Mouse (Mus musculus): ENCODE results near the gene Nkx6-2.

Nkx6-2 gene

GRCm38 (mm10) chr7:139566533-139566932, 16.1 kb downstream of the Nkx6-2 start:
- no peak for DNase-seq

GRCm38 (mm10) chr7:139565998-139566397, 16.6 kb downstream of the Nkx6-2 start:
- DNase-seq: no peak

- DNase-seq: no peak
Observed at GRCm38 (mm10) chr7:139564161-139564560, 18.4 kb downstream of the Nkx6-2 start.

- no peak for DNase-seq
Observed at GRCm38 (mm10) chr7:139563425-139563824, 19.2 kb downstream of the Nkx6-2 start.

GRCm38 (mm10) chr7:139559659-139560058, 22.9 kb downstream of the Nkx6-2 start:
- no peak for DNase-seq

- DNase-seq: no peak
Observed at GRCm38 (mm10) chr7:139556746-139557526, 25.7 kb downstream of the Nkx6-2 start.

GRCm38 (mm10) chr7:139556331-139556730, 26.3 kb downstream of the Nkx6-2 start:
- no peak for DNase-seq

- no peak for DNase-seq
Observed at GRCm38 (mm10) chr7:139551519-139551918, 31.1 kb downstream of the Nkx6-2 start.

- no peak for DNase-seq
Observed at GRCm38 (mm10) chr7:139550086-139550783, 32.4 kb downstream of the Nkx6-2 start.

- DNase-seq: no peak
Observed at GRCm38 (mm10) chr7:139547325-139547724, 35.3 kb downstream of the Nkx6-2 start.

GRCm38 (mm10) chr7:139544706-139545625, 37.6 kb downstream of the Nkx6-2 start:
- no peak for DNase-seq

- DNase-seq: no peak
Observed at GRCm38 (mm10) chr7:139541422-139541821, 41.2 kb downstream of the Nkx6-2 start.

GRCm38 (mm10) chr7:139540601-139541000, 42.0 kb downstream of the Nkx6-2 start:
- no peak for DNase-seq

GRCm38 (mm10) chr7:139538541-139538940, 44.1 kb downstream of the Nkx6-2 start:
- DNase-seq: peak; percentile 46

GRCm38 (mm10) chr7:139537831-139538230, 44.8 kb downstream of the Nkx6-2 start:
- no peak for DNase-seq

GRCm38 (mm10) chr7:139536831-139537230, 45.8 kb downstream of the Nkx6-2 start:
- no peak for DNase-seq

GRCm38 (mm10) chr7:139536331-139536730, 46.3 kb downstream of the Nkx6-2 start:
- peak; percentile 7 for DNase-seq

- no peak for DNase-seq
Observed at GRCm38 (mm10) chr7:139531428-139531801, 51.2 kb downstream of the Nkx6-2 start.

GRCm38 (mm10) chr7:139530591-139531427, 51.8 kb downstream of the Nkx6-2 start:
- DNase-seq: no peak

Measured in lung, postnatal 14 days (tissue).